Mouse (Mus musculus): Measurements from ENCODE around the gene Dhodh. TPM values are rescaled to one million over a fixed set of nuclear protein-coding genes. Genes with fewer than 3 reads are reported as not detected.

The Dhodh gene
- polyA plus RNA-seq, 1 experiment from 2014 or later = 45.9 TPM

DNA sequence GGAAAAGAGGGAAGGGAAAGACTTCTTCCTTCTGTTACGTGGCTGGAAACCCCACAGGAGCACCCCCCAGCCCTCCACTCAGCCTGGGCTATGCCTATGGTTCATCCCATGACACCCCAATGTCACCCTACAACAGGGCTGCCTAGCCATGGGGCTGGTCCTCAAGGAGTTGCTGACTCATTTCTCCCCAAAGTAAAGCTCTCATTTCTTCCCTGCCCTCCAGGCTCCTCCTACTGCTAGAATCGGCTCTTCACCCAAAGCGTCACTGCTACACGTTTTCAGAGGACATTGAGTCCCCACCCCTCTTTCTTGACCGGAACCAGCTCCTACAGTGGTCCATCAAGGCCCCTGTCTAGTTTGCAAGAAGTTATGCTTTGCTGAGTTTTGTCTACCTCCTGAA, 66.3 kb downstream of the Dhodh start:
- H3K4me1 ChIP-seq (ENCODE audit: control insufficient read depth, insufficient read depth, low read length) = no peaks in the 10 kb centered on the region
- H3K9me3 ChIP-seq (ENCODE audit: control insufficient read depth, low read length) = no peaks in the 10 kb centered on the region
- no peak overlapping the region for H3K9ac ChIP-seq (ENCODE audit: low read length)
- no peak overlapping the region for H3K4me3 ChIP-seq (ENCODE audit: low read depth, low read length)
- H3K27me3 ChIP-seq (ENCODE audit: control insufficient read depth, insufficient read depth, low read length) = no peaks in the 10 kb centered on the region
- no peaks in the 10 kb centered on the region; the same call in 1 of the 2 replicates for H3K36me3 ChIP-seq (ENCODE audit: control insufficient read depth, insufficient read depth, low read length)
- H3K4me2 ChIP-seq (ENCODE audit: low read depth) = no peak overlapping the region
- no peak overlapping the region for H3K27ac ChIP-seq (ENCODE audit: low read depth, low read length)
- 81% methylated on average over 5 of the region's 5 CpGs for WGBS
- no peak for DNase-seq (ENCODE audit: low spot score)
- no peak for ATAC-seq (ENCODE audit: insufficient read depth, low FRiP score, low TSS enrichment)

Other genes starting within 250 kb of the Dhodh start
- 1.1 and 2.1 TPM in 2 replicates for gene Pmfbp1, start 114.6 kb downstream of the Dhodh start, polyA plus RNA-seq (2014; fragmentation: Nextera tagmentation; extraction: Ambion mirVana)
- gene Dhx38, start 42.8 kb downstream of the Dhodh start, polyA plus RNA-seq (2014; fragmentation: Nextera tagmentation; extraction: Ambion mirVana) = 25.0 and 27.1 TPM in 2 replicates
- gene Txnl4b, start 42.8 kb downstream of the Dhodh start, polyA plus RNA-seq (2014; fragmentation: Nextera tagmentation; extraction: Ambion mirVana) = 32.2 and 33.1 TPM in 2 replicates
- 0.92 and 1.3 TPM in 2 replicates for gene Hp, start 29.5 kb downstream of the Dhodh start, polyA plus RNA-seq (2014; fragmentation: Nextera tagmentation; extraction: Ambion mirVana)
- gene Pkd1l3, start 5.8 kb upstream of the Dhodh start, polyA plus RNA-seq (2014; fragmentation: Nextera tagmentation; extraction: Ambion mirVana) = 0.18 TPM in 1 of 2 replicates, not detected in the other
- gene Ist1, start 84.6 kb upstream of the Dhodh start, polyA plus RNA-seq (2014; fragmentation: Nextera tagmentation; extraction: Ambion mirVana) = 200 and 206 TPM in 2 replicates
- 52.3 and 55.9 TPM in 2 replicates for gene Zfp821, start 96.9 kb upstream of the Dhodh start, polyA plus RNA-seq (2014; fragmentation: Nextera tagmentation; extraction: Ambion mirVana)
- 7.5 and 7.8 TPM in 2 replicates for gene Atxn1l, start 129.1 kb upstream of the Dhodh start, polyA plus RNA-seq (2014; fragmentation: Nextera tagmentation; extraction: Ambion mirVana)
- gene Ap1g1, start 169.9 kb upstream of the Dhodh start, polyA plus RNA-seq (2014; fragmentation: Nextera tagmentation; extraction: Ambion mirVana) = 44.1 and 52.1 TPM in 2 replicates

All from neural tube, embryonic 11.5 days (tissue).